Mouse (Mus musculus): ENCODE results near the gene Slc9a3r2.
A peak's percentile ranks its signal among the peaks of the same experiment; 100 is the strongest.
"Not testable (repeated sequence)": the region's sequence is repeated elsewhere in the genome, so short reads cannot be mapped to it uniquely, and the experiment has no call there.

The Slc9a3r2 gene

DNA sequence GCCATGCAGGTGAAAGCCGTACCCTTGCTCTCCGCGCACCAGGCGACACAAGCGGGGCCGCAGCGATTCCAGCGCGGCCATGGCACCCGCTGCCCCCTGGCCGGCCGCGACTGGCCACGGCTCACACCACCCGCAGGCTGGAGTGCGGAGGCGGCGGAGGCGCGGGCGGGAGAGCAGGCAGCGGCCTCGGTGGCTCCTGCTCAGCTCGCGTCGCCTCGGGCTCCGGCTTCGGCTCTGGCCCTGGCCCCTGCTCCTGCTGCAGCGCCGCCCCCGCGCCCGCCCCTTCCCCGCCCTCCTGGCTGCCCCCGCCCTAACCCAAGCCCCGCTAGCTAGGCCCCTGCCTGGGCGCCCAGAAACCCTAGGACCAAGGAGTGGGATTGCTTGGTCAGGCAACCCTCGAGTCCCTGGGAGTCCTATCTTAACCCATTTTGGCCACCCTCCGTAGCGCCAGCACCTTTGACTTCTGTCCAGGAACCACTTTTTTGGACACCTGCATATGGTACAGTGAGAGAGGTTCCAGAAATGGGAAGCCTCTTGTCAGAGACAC, at the start of gene Slc9a3r2:
Gene Slc9a3r2 (minus strand): TSS at position 258 of the 547 bp plus-strand sequence.
- DNase-seq (ENCODE audit: inconsistent ontology term): peak; percentile 75

DNA sequence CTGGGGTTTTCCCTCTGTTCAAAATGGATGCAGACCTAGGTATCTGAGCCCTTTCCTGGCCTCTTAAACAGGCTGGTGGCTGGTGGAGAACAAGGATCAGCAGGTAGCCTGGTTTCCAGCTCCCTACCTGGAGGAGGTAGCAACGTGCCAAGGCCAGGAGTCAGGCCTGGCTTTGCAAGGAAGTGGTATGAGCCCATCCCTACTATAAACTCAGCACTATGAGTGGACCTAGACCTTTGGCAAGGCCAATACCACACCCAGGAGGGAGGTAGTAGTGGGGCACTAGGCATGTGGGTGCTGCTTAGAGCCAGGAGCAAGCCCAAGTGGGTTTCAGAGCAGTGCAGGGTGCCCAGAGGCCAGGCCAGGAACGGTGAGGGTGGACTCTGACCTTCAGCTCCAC, 49.3 kb upstream of the Slc9a3r2 start:
- no peak for DNase-seq (ENCODE audit: inconsistent ontology term)

DNA sequence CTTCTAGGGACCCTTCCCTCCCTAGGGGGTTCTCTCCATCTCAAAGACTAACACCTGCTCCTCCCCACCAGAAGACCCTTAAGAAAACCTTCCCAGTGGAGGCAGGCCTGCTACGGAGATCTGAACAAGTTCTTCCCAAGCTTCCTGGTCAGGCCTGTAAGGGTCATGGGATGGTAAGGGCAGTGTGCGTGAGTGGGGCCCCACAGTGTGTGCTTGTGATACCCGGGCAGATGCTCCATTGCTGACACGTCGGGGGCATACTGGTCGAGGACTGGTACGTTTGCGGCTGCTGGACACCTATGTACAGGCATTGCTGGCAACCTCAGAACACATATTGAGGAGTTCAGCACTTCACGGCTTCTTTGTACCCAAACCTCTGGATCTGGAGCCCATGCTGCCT, 48.6 kb upstream of the Slc9a3r2 start:
- no peak for DNase-seq (ENCODE audit: inconsistent ontology term)

DNA sequence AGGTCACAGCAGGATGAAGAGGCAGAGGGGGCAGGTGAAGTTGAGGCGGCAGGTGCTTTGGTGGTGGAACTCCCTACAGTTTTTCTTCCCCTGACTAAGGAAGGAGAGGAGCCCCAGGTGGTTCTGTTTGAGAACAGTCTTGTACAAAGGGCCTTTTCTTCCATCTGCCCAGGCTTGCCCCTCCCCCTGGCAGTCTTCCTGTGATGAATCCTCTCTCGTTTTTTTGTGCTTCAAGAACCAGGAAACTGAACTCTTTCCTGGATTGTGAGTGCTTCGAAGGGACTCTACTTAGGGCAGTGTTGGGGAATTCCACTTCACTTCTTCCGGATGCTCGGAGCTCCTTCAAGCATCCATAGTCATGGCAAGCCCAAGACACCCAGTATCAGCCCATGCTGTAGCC, 47.9 kb upstream of the Slc9a3r2 start:
- peak; percentile 54 for DNase-seq (ENCODE audit: inconsistent ontology term)

DNA sequence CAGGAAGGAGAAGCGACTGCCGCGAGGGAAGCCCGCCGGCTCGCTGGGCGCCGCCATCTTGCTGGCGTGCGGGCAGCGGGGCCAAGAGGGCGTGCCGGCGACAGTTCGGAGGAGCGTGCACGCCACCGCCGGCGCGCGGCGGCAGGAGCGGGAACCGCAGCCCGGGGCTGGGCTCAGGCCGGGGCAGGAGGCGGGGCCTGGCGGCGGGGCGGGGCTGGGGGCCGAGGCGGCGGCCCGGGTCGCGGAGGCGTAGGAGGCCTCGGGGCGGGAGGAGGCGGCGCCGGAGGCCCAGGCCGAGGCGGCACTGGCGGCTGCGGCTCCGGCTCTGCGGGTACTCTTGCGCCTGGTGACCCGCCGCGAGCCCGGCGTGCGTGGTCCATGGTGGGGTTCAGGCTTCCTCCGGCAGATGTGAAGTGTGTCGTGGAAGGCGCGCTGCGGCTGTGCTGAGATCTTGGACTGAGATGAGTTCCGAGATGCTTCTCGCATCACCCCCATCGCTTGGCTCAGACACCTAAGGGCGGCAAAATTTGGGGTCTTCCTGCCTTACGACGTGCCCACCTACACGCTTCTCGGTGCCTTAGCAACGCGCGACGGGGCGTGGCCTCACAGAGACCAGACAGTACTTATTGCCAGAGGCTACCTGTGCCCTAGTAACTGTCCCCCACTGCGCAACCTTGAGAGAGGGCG, 46.0 kb upstream of the Slc9a3r2 start, which contains the start of the genes Gfer and Noxo1:
Gene Gfer (minus strand): TSS at position 146 of the 687 bp plus-strand sequence.
Gene Noxo1 (plus strand): TSS at position 224 of the 687 bp plus-strand sequence.
- peak; percentile 94 for DNase-seq (ENCODE audit: inconsistent ontology term)

DNA sequence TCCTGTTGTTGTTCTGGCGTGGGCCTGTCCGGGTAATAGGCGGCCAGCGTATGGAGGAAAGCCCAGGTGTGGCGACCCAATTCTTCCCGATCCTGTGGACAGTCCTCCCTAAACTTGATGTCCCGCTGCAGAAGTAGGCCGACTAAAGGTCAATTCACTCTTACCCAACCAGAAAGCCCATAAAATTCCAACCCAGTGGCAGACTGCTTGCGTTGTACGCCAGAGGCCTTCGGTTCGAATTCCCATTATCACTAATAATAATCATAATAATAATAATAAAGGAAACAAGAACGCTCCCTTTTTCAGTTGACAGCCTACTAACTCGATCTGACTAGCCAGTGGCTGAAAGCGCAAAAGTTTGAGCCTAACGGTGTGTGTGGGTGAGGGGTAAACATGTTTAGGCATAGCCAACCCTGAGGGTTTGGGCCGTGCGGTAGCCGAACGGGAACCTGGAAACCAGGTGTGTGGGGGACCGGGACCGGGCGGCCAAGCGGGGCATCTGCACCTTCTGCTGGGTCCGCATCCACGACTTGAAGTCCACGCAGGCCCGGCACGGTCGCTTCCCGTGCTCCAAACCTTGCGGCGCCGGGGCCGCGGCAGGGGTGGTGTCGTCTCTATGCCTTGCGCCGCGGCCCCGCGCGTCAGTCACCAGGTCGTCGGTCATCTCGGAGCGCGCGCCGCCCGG, 45.3 kb upstream of the Slc9a3r2 start:
- DNase-seq (ENCODE audit: inconsistent ontology term): no peak

DNA sequence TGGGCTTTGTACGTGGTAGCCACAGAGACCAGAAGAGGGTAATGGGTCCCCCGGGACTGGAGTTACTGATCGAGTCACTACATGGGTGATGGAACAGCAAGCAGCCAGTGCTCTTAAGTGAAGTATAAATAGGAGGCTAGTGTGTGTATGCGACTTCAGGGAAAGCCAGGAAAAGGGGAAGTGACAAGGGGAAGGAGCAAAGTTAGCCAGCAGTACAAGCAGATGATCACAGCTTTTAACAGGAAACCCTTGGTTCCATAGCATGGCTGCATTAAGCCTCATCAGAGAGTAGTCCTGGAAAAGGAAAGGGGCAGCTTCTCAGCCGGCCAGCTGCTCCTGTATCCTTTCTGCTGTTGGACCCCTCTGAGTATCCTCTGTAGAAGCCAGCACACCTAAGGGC, 42.3 kb upstream of the Slc9a3r2 start:
- DNase-seq (ENCODE audit: inconsistent ontology term): no peak

DNA sequence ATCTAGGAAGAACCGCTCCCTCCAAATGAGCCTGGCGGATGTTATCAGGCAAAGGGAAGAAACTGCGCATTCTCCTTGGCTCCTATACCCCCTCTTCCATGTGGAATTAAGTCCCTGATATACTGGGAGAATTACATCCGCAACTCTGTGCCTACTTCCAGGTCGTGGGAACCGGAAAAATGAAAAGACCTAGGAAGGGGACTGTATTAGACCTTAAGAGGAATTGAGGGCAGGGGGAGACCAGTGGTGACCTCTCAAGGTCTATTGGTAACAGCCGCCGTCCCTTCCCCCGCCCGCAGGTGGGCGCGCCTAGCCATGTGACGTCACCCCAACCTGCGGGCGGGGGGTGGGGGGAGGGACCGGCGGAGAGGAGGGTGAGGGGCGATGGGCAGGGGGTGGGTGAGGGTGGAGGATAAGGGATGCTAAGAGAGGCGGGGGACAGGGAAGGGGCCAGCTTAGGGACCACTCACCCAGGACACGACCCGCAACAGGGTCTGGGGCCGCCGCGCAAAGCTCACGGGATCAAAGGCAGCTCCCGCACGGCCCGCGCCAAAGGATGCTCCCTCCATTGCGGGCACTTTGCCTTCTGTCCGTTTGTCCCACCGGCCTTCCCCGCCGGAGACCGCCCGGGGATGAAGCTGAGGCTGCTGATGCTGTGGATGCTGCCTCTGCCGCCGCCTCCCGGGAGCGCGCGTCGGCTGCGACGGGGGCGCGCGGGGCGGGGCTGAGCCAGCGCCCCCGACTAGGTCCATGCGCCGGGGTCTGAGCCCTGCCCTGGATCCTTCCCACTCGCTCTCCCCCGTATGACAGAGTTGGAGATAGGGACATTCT, 39.3 kb upstream of the Slc9a3r2 start, which contains the start of gene Syngr3:
Gene Syngr3 (minus strand): TSS at position 705 of the 831 bp plus-strand sequence.
- DNase-seq (ENCODE audit: inconsistent ontology term): peak; percentile 49

DNA sequence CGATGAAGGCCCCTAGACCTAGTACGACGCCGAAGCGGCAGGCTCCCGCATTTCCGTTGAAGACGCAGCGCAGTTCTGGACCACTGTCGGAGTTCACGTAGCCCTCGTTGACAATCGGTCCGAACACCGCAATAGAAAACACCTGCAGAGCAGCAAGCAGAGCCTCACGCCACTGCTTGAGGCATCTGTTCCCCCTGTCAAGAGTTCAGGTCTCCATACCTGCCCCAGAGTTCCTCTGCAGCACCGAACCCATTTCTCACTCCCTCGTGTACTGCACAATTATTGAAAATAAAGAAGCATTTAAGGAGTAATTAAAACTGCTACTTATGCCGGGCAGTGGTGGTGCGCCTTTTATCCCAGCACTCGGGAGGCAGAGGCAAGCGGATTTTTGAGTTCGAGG, 37.5 kb upstream of the Slc9a3r2 start:
- DNase-seq (ENCODE audit: inconsistent ontology term): no peak

DNA sequence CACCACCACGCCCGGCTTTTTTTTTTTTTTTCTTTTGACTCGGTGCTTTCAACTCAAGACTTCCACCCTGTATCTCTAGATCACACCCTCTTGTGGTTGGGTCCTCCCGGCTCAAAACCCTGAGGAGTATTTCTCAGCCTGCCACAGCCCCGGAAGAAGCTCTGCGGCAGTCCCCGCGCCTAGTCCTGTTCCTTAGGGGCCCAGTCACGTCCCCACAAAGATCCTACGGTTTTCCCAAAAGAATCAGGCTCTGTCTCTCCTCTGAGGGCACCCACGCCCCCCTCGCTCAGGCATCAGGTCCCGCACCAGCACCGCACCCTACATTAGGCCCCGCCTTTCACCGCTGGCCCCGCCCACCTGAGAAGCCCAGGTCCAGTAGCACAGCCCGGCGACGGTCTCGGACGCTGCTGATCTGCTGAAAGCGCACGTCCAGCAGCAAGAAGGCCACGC, 37.0 kb upstream of the Slc9a3r2 start:
- DNase-seq (ENCODE audit: inconsistent ontology term): peak; percentile 68

DNA sequence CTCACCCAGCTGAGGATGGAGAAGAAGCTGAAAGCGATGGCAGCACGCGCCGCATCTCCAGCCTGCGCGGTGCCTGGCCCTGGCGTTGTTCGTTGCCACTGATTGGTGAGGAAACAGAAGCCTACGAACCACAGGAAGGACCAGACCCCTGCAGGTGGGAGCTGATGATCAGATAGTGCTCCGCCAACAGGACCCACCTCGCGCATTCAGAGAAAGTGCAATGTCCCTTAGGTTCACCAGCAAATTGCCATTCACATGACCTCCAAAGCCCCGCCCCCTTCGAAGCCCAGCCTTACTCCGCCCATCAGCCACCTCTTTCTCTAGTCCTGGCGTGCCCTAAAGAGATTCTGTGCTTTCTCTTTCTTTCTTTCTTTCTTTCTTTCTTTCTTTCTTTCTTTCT, 36.4 kb upstream of the Slc9a3r2 start:
- DNase-seq (ENCODE audit: inconsistent ontology term): peak; percentile 30

DNA sequence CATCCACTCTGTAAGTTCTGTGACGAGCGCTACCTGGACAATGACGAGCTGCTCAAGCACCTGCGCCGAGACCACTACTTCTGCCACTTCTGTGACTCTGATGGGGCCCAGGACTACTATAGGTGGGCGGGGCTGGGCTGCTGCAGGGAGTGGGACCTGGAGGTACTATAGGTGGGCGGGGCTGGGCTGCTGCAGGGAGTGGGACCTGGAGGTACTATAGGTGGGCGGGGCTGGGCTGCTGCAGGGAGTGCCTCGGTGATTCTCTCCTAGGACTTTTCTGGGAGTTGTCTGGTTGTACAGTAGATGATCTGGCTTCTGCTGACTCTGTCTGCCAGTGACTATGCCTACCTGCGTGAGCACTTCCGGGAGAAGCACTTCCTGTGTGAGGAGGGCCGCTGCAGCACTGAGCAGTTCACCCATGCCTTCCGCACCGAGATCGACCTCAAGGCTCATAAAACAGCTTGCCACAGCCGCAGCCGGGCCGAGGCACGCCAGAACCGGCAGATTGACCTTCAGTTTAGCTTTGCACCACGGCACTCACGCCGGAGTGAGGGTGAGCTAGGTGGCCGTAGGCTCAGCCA, 27.5 kb upstream of the Slc9a3r2 start:
- DNase-seq (ENCODE audit: inconsistent ontology term): no peak

DNA sequence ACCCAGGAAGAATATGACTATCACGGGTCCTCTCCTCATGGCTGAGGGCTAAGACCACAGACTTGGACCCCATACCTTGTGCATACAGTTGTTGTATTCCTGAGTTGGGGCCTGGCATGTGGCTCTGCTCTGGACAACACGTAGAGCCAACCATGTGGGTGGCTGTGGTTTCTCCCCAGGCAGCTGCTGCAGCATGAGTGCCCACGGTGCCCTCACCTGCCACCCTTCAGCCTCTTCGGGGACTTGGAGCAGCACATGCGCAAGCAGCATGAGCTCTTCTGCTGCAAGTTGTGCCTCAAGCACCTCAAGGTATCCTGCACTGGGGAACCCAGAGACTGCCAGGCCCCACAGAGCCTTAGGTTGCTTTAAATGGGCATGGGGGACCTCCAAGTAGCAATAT, 26.8 kb upstream of the Slc9a3r2 start:
- DNase-seq (ENCODE audit: inconsistent ontology term): no peak

DNA sequence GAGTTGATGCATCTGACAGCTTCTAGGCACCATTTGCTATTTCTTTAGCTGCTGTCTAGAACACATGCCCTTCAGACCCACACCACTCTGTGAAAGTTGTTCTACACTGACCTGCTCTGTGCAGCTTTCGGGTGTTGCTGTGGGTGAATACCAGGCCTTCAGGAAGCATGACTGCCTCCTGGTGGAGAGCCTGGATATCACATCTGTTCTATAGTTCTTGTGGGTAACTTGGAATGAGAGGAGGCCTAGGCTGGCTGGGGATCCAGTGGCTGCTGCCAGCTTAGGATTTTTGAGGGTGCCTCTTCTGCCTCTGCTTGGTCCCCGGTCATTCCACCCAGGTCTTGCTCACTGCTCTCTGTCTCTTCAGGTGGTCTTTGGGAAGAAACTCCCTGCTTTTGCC, 26.1 kb upstream of the Slc9a3r2 start:
- peak; percentile 30 for DNase-seq (ENCODE audit: inconsistent ontology term)

DNA sequence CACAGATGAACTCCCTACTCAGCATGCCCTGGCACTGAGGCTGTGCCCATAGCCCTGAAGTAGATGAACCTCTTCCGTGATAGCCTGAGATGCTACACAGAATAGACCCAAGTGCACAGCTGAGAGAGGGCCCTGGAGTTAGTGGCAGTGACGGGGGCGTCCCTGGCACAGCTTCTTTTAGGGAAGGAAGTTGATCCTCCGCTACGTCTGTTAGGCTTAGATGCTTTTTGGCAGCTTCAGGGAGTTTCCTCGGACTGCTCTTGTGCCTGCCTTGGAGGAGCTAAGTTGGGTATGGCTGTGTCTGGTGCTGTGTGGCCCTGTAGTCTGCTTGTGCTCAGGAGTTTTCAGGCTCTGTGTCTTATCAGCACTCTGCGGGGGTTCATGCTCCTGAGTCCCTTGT, 24.1 kb upstream of the Slc9a3r2 start:
- DNase-seq (ENCODE audit: inconsistent ontology term): no peak

DNA sequence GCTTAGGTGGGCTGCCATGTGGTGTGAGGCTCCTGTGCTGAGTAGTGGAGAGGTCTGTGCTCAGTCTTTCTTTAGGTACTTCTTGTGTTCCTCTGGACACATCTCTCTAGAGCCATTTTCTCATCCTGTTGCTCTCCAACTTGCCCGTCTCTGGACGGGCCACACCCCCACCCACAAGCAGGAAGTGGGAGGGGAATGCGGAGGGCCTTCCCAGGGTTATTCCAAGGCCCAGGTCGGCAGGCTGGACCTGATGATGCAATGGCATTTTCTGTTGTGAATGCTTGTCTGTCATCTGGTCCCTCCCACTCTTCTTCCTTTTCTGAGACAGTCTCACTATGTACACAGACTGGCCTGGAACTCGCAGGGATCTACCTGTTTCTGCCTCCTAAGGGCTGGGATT, 22.0 kb upstream of the Slc9a3r2 start:
- peak; percentile 66 for DNase-seq (ENCODE audit: inconsistent ontology term)

DNA sequence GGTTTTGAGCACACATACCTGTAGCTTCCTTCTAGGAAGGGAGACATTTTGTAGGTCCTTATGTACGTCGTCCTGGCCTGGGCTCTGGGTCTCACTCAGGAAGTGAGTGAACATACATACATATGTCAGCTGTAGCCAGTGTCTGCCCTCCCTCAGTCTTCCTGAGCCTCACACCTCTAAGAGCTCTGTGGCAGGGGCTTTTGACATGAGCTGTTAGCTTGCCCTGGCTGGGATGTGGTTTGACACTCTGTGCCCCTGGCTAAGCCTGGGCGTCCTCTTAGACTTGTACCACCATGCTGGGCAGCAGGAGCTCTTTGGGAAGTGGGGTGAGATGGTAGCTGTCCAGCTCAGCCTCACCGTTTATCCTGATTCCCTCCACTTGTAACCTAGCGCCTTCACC, 21.2 kb upstream of the Slc9a3r2 start:
- DNase-seq (ENCODE audit: inconsistent ontology term): no peak

DNA sequence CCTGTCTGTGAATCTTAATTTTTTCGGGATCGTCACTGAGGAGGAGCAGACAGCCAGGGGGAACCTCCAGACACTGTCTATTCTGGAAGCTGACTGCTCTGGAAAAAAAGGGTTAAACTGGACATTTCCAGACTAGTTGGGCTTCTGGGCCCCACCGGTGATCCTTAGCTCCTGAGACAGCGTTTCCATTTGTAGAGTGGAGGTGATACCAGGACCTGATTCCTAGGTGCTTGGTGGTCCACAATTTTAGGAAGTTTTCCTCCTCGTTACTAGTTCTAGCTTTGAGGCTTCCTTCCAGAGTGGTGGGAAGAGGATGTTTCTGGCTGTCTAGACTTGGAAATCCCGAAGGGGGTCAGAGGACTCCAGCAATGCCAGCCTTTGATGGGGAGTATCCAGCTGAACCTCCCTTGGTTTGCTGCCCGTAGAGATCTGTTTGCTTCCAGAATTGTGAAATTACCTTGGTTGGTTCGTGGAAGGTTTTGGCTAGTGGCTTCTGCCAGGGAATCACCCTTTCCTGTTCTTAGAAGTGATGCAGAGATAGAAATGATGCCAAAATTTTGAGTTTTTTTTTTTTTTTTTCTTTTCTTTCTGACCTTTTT, 20.2 kb upstream of the Slc9a3r2 start:
- no peak for DNase-seq (ENCODE audit: inconsistent ontology term)

DNA sequence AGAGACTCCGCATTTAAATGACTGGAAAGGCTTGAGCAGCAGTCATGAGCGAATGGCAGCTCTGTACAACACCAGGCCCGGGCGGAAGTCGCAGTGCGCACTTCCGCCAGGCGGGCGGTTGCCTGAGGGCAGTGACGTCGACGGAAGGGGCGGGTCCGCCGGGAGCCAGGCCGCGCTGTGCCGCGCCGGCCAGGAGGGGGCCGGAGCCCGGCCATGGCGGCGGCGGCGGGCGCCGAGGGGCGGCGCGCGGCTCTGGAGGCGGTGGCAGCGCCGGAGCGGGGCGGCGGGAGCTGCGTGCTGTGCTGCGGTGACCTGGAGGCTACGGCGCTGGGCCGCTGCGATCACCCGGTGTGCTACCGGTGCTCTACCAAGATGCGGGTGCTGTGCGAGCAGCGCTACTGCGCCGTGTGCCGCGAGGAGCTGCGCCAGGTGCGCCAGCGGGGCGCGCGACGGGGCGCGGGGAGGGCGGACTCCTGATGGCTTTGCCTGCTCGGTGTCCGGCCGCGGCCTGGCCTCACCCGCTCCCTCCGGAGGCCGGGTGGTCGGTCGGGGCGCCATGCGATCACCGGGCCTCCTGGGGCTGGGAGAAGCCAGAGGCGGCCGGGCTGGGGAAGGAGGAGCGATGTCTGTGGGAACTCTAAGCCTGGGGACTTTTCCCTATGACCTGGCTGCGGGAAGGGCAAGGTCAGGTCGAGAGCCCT, 19.6 kb upstream of the Slc9a3r2 start, which contains the start of gene Zfp598:
Gene Zfp598 (plus strand): TSS at position 143 of the 701 bp plus-strand sequence.
- peak; percentile 94 for DNase-seq (ENCODE audit: inconsistent ontology term)

DNA sequence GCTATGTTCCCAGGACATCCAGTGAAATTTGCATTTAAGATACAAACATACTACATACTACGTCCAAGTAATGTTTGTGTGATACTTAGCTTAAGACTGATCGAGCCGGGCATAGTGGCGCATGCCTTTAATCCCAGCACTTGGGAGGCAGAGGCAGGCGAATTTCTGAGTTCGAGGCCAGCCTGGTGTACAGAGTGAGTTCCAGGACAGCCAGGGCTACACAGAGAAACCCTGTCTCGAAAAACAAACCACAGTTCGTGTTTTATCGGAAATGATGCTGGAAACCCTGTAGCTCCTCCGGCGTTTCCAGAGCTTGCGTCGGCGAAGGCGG, 19.1 kb upstream of the Slc9a3r2 start:
- not testable (repeated sequence) for DNase-seq (ENCODE audit: inconsistent ontology term)

DNA sequence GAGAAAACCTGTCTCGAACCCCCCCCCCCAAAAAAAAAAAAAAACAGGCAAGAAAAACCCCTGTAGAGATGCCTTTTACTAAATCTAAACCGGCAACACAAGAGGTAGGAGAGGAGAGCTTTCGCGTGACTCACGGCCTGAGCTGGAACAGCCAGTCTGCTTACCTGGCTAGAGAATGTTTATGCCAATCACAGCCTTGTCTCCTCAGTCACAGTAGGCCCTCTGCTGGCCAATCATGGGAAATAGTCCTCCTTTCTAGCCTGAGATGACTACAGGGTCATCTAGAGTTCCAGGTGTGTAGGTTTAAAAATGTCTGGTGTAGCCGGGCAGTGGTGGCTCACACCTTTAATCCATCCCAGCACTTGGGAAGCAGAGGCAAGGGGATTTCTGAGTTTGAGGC, 17.3 kb upstream of the Slc9a3r2 start:
- no peak for DNase-seq (ENCODE audit: inconsistent ontology term)
